7 mouse cellular contexts compared by ENCODE assay signal in the genomic region with DNA sequence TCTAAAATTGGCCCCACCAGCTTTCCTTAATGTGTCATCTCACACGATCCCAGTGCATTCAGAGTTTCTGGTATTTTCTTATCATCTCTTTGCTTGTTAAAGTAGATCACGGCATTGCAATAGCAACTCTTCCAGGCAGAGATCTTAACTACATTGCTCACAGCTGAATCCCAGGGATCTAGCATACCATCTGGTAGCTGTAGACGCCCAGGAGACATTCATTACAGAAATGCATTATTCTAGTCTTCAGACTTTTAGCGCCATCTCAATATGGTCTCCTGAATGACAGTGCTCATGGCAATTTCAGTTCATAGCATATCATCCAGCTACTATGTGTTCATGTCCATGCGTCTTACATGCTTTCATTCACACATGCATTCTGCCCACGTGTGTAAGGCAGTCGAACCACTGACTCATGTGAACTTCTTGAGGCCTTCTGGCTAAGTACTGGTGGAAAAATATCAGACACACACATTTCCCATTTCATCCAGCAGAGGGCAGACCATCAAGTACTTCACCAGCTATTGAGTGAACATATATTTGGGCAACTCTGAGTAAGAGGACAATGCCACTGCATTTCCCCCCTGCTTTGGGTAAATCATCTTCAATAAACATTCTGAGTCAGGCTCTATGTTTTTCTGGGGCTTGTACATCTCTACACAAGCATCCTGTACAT.
DNase-seq lines count a peak whose midpoint lies in the region; ATAC-seq and TF ChIP-seq lines count a peak whose summit lies in the region.

No protein-coding gene starts in this region.

- no peak overlapping the region for H3K9ac ChIP-seq in intestine, embryonic 16.5 days (ENCODE audit: low read depth, low read length)
- no peak overlapping the region for H3K9ac ChIP-seq in limb, embryonic 11.5 days (ENCODE audit: low read length)

- H3K4me3 ChIP-seq in C2C12 (ENCODE audit: insufficient read depth, poor library complexity, severe bottlenecking), result no peak overlapping the region
- H3K4me3 ChIP-seq in cerebellum, adult 2 months (replicated peaks; ENCODE audit: insufficient read depth, low read depth, low read length), result no peak overlapping the region
- no peak overlapping the region for H3K4me3 ChIP-seq in intestine, embryonic 16.5 days (ENCODE audit: low read length)
- no peak overlapping the region for H3K4me3 ChIP-seq in limb, embryonic 11.5 days (ENCODE audit: low read depth, low read length)

- TF ChIP-seq POLR2A in cerebellum, adult 2 months (IDR thresholded peaks at IDR 0.05; ENCODE audit: borderline replicate concordance, insufficient read depth, low read length), result no peak

- H3ac ChIP-seq in C2C12 (ENCODE audit: control insufficient read depth, insufficient read length, low read depth), result no peak overlapping the region

- no peaks in the 10 kb centered on the region for H3K36me3 ChIP-seq in C2C12 (ENCODE audit: control insufficient read depth, insufficient read depth)
- no peaks in the 10 kb centered on the region for H3K36me3 ChIP-seq in intestine, embryonic 16.5 days (ENCODE audit: control insufficient read depth, insufficient read depth, low read length)
- no peaks in the 10 kb centered on the region for H3K36me3 ChIP-seq in limb, embryonic 11.5 days (ENCODE audit: control insufficient read depth, insufficient read depth, low read length)

- H3K79me3 ChIP-seq in C2C12 (ENCODE audit: low read depth), result no peaks in the 10 kb centered on the region

- H3K79me2 ChIP-seq in C2C12 (ENCODE audit: control insufficient read depth, insufficient read depth), result no peaks in the 10 kb centered on the region

- no peak overlapping the region for H3K4me2 ChIP-seq in intestine, embryonic 16.5 days (ENCODE audit: low read depth, low read length)
- H3K4me2 ChIP-seq in limb, embryonic 11.5 days (ENCODE audit: low read depth, severe bottlenecking), result no peak overlapping the region

- TF ChIP-seq CTCF in C2C12 (IDR thresholded peaks at IDR 0.05; ENCODE audit: control insufficient read depth, insufficient read depth, insufficient read length), result peak; percentile 42
- TF ChIP-seq CTCF in cerebellum, adult 2 months (IDR thresholded peaks at IDR 0.05; ENCODE audit: borderline replicate concordance, insufficient read depth, low read depth, low read length), result peak; percentile 67

- no peaks in the 10 kb centered on the region for H3K9me3 ChIP-seq in intestine, embryonic 16.5 days (ENCODE audit: control insufficient read depth, low read length)
- H3K9me3 ChIP-seq in limb, embryonic 11.5 days (ENCODE audit: control insufficient read depth, low read length), result no peaks in the 10 kb centered on the region

- 58% methylated on average over 7 of the region's 7 CpGs for WGBS in cerebellum, adult 2 months
- WGBS in intestine, embryonic 16.5 days, result 68% methylated on average over 7 of the region's 7 CpGs
- WGBS in limb, embryonic 11.5 days, result 72% methylated on average over 7 of the region's 7 CpGs

- DNase-seq in ES-CJ7 (ENCODE audit: low read depth, low spot score), result peak; percentile 80
- DNase-seq in cerebellum, adult 2 months, result peak; percentile 43 to 51
- DNase-seq in frontal cortex, postnatal 10 days (ENCODE audit: low spot score in 2 of 2), result peak; percentile 37 to 67
- peak; percentile 83 for DNase-seq in limb, embryonic 11.5 days (ENCODE audit: low spot score)
- peak; percentile 80 to 81 for DNase-seq in right cerebral cortex, postnatal 10 days (ENCODE audit: low spot score in 2 of 2)

- no peaks in the 10 kb centered on the region for H3K4me1 ChIP-seq in cerebellum, adult 2 months (ENCODE audit: control insufficient read depth, insufficient read depth, low read length)
- no peaks in the 10 kb centered on the region for H3K4me1 ChIP-seq in intestine, embryonic 16.5 days (ENCODE audit: control insufficient read depth, insufficient read depth, low read length)
- no peaks in the 10 kb centered on the region for H3K4me1 ChIP-seq in limb, embryonic 11.5 days (ENCODE audit: control insufficient read depth, insufficient read depth, low read length)

- peaks cover 3% of the 10 kb centered on the region for H3K27me3 ChIP-seq in C2C12 (ENCODE audit: control insufficient read depth, insufficient read depth, insufficient read length)
- H3K27me3 ChIP-seq in cerebellum, adult 2 months (ENCODE audit: control insufficient read depth, insufficient read depth, low read length), result no peaks in the 10 kb centered on the region
- H3K27me3 ChIP-seq in intestine, embryonic 16.5 days (replicated peaks; ENCODE audit: control insufficient read depth, insufficient read depth, low read length), result no peaks in the 10 kb centered on the region
- no peaks in the 10 kb centered on the region for H3K27me3 ChIP-seq in limb, embryonic 11.5 days (ENCODE audit: control insufficient read depth, insufficient read depth, low read length)

- no peak overlapping the region for H3K27ac ChIP-seq in cerebellum, adult 2 months (ENCODE audit: insufficient read depth, low read length)
- H3K27ac ChIP-seq in intestine, embryonic 16.5 days (ENCODE audit: low read length), result no peak overlapping the region
- H3K27ac ChIP-seq in limb, embryonic 11.5 days (replicated peaks; ENCODE audit: low read depth, low read length), result no peak overlapping the region

- 0 out of 2 replicates have a peak, but pooled peaks have one; percentile 18 for ATAC-seq in intestine, embryonic 16.5 days
- no peak for ATAC-seq in limb, embryonic 11.5 days (ENCODE audit: insufficient number of reproducible peaks, low FRiP score, low TSS enrichment, low read depth)

TF ChIP-seq in C2C12, 6 proteins besides CTCF, POLR2A, EP300 and RAD21:
- TF ChIP-seq CEBPB (IDR thresholded peaks at IDR 0.05; ENCODE audit: low read depth) (no peak), MYOD1 (IDR thresholded peaks at IDR 0.05; ENCODE audit: control insufficient read depth, insufficient read length, low read depth) (no peak), USF1 (IDR thresholded peaks at IDR 0.05; ENCODE audit: low read depth) (no peak), FOSL1 (IDR thresholded peaks at IDR 0.05; ENCODE audit: insufficient read depth, low read length, poor library complexity, severe bottlenecking) (no peak), MAX (IDR thresholded peaks at IDR 0.05) (no peak), MYOG (IDR thresholded peaks at IDR 0.05; ENCODE audit: control insufficient read depth, extremely low read depth, insufficient read length) (no peak)
TF ChIP-seq in C2C12: peak in this region for 0.
